Mouse (Mus musculus): ENCODE data around the gene Diras2.

DNA sequence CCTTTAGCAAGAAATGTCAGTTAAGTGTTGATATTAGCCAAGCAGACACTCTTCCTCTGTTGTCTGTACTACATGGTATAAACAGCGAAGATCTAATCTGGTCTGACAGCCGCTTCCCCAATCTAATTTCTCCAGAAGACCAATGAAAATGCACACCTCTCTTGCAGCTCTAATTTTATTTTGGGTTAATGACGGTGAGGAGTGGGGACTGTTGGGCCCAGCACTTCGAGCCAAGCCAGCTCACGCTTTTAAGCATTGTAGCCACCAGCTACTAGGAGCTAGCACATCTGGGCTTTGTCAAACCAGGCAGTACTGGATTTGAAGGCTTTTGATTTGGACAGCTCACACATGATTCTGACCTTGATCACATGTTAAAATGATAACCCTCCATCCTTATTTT is 14.1 kb downstream of the Diras2 start:
- TF ChIP-seq CTCF (IDR thresholded peaks at IDR 0.05; ENCODE audit: low read depth, low read length) (no peak), POLR2A (IDR thresholded peaks at IDR 0.05; ENCODE audit: borderline replicate concordance, low read depth, low read length) (no peak)
